Mouse (Mus musculus) kidney, adult 2 months (tissue): ENCODE measurements around the gene 9030612E09Rik.

Source experiments
- CTCF ChIP-seq: fragments of 200-500 bp; conservative IDR thresholded peaks from 2 replicates; pipeline ENCODE4 v1.5.1; 2011; ENCODE audit warnings: low read depth, mild to moderate bottlenecking, control low read depth, low read length, moderate library complexity, mixed read lengths; ENCODE audit not compliant: insufficient read depth, insufficient read length
- POLR2A ChIP-seq: fragments of 200-500 bp; IDR thresholded peaks from one replicate; pipeline ENCODE4 v1.6.1; 2011; ENCODE audit warnings: low read depth, low read length, control low read depth

DNA sequence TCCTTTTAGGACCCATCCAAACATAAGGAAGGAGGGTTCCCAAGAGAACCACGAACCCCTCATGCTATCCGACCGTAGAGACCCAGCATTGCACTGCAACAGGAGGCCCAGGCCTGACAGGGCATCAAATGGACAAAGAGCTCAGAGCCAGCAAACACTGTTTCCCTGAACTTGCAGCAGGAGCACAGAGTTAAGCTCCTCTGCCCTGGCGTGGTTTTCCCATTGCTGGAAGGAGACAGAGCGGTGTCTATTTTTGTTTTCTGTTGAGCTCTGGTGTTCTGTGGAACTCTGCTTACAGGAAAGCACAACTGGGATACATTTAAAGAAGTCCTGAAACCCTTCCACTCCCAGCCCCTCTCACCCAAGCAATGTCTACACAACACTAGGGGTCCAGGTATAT lies 15.2 kb upstream of the 9030612E09Rik start:
- TF ChIP-seq POLR2A (no peak), CTCF (no peak)
